Mouse (Mus musculus) CH12.LX (cell line): Measurements from ENCODE around the gene Stambpl1. TPM values are rescaled to one million over a fixed set of nuclear protein-coding genes. Genes with fewer than 3 reads are reported as not detected.

Experiments
- DNase-seq: peaks from one replicate; pipeline ENCODE4 v3.0.0-alpha.2; 2013; ENCODE audit errors: extremely low read depth
- H3K27ac ChIP-seq: 2 replicates; pipeline ENCODE4 v1.5.1; 2012; ENCODE audit warnings: low read depth, mild to moderate bottlenecking, control low read depth, moderate library complexity; ENCODE audit not compliant: insufficient read depth
- H3K27me3 ChIP-seq: replicated peaks from 2 replicates; pipeline ENCODE3; 2012; ENCODE audit warnings: inconsistent platforms
- H3K36me3 ChIP-seq, 2 experiments: replicated peaks in 1 of 2; 2 replicates each; pipeline versions ENCODE3 to v1.6.1; 2012; ENCODE audit warnings: inconsistent platforms in 1 of 2, low read length in 1 of 2, mild to moderate bottlenecking in 1 of 2, mixed read lengths in 1 of 2, moderate library complexity in 1 of 2; ENCODE audit not compliant: control insufficient read depth in 1 of 2, insufficient read depth in 1 of 2
- H3K4me1 ChIP-seq, 2 experiments: 2 replicates each; pipeline ENCODE4 v1.6.1; 2012; ENCODE audit warnings: inconsistent platforms in 1 of 2, moderate library complexity in 1 of 2; ENCODE audit not compliant: insufficient read depth in 2 of 2, control insufficient read depth in 1 of 2
- H3K4me2 ChIP-seq: 2 replicates; pipeline ENCODE4 v1.6.1; 2012; ENCODE audit warnings: low read depth, mild to moderate bottlenecking, control low read depth; ENCODE audit not compliant: poor library complexity, insufficient read depth, severe bottlenecking
- H3K4me3 ChIP-seq, 3 experiments: fragments of 150-350 bp in 1 of 3; sonication (generic) in 1 of 3; replicated peaks in 1 of 3; 2 replicates each; pipeline versions ENCODE3 to v1.5.1; 2011 to 2012; ENCODE audit warnings: low read depth in 2 of 3, low read length in 2 of 3, mild to moderate bottlenecking in 2 of 3, moderate library complexity in 2 of 3, control low read depth in 1 of 3, improper control_type of control experiment in 1 of 3, inconsistent platforms in 1 of 3, mixed read lengths in 1 of 3; ENCODE audit not compliant: poor library complexity in 1 of 3
- H3K79me2 ChIP-seq: replicated peaks from 2 replicates; pipeline ENCODE4 v1.6.1; 2012; ENCODE audit warnings: mild to moderate bottlenecking, moderate library complexity; ENCODE audit not compliant: control insufficient read depth, poor library complexity, insufficient read depth, severe bottlenecking; ENCODE audit errors: extremely low read depth
- H3K9ac ChIP-seq: 2 replicates; pipeline ENCODE4 v1.6.1; 2012; ENCODE audit warnings: low read depth, mild to moderate bottlenecking, control low read depth, moderate library complexity; ENCODE audit not compliant: insufficient read depth
- H3K9me3 ChIP-seq: replicated peaks from 2 replicates; pipeline ENCODE3; 2012; ENCODE audit warnings: low read length, inconsistent platforms, mixed read lengths
- ELF1 ChIP-seq: IDR thresholded peaks from 2 replicates; pipeline ENCODE4 v1.6.1; 2014; ENCODE audit warnings: low read depth, mild to moderate bottlenecking, inconsistent platforms, low read length, improper control_type of control experiment
- ETS1 ChIP-seq: conservative IDR thresholded peaks from 2 replicates; pipeline ENCODE4 v1.6.1; 2012; ENCODE audit warnings: low read depth, mild to moderate bottlenecking, inconsistent platforms, low read length, improper control_type of control experiment, moderate library complexity
- HCFC1 ChIP-seq: IDR thresholded peaks from 2 replicates; pipeline ENCODE4 v1.6.1; 2012; ENCODE audit warnings: low read depth, mild to moderate bottlenecking, inconsistent platforms, low read length, improper control_type of control experiment
- JUND ChIP-seq: conservative IDR thresholded peaks from 2 replicates; pipeline ENCODE4 v1.6.1; 2011; ENCODE audit warnings: low read depth, low read length, improper control_type of control experiment
- MAZ ChIP-seq: IDR thresholded peaks from 2 replicates; pipeline ENCODE4 v1.6.1; 2012; ENCODE audit warnings: low read depth, mild to moderate bottlenecking, inconsistent platforms, low read length, improper control_type of control experiment, moderate library complexity
- RAD21 ChIP-seq: IDR thresholded peaks from 2 replicates; pipeline ENCODE4 v1.6.1; 2011; ENCODE audit warnings: low read depth, mild to moderate bottlenecking, low read length, improper control_type of control experiment, moderate library complexity
- RCOR1 ChIP-seq: conservative IDR thresholded peaks from 2 replicates; pipeline ENCODE4 v1.6.1; 2012; ENCODE audit warnings: low read depth, mild to moderate bottlenecking, inconsistent platforms, low read length, improper control_type of control experiment
- SIN3A ChIP-seq: IDR thresholded peaks from 2 replicates; pipeline ENCODE4 v1.6.1; 2012; ENCODE audit warnings: low read length, improper control_type of control experiment, inconsistent platforms
- TCF12 ChIP-seq: IDR thresholded peaks from 2 replicates; pipeline ENCODE4 v1.6.1; 2014; ENCODE audit warnings: low read depth, mild to moderate bottlenecking, inconsistent platforms, low read length, improper control_type of control experiment
- UBTF ChIP-seq: IDR thresholded peaks from 2 replicates; pipeline ENCODE4 v1.6.1; 2012; ENCODE audit warnings: low read depth, mild to moderate bottlenecking, inconsistent platforms, low read length, improper control_type of control experiment, moderate library complexity
- ZC3H11A ChIP-seq: IDR thresholded peaks from 2 replicates; pipeline ENCODE4 v1.6.1; 2012; ENCODE audit warnings: low read depth, mild to moderate bottlenecking, inconsistent platforms, low read length, improper control_type of control experiment
- dilution Hi-C: fragments of 300-500 bp; cut with MboI; formaldehyde crosslinking; loops from 2 replicates; pipeline ENCODE4 v1.14.3; 2020; ENCODE audit warnings: low sequenced_read_pairs; ENCODE audit not compliant: extremely low pct_unique_long_range_greater_than_20kb, extremely low pct_ligation_motif_present
- in situ Hi-C: fragments of 300-500 bp; cut with MboI; formaldehyde crosslinking; loops from 3 replicates; pipeline ENCODE4 v1.14.3; 2019; ENCODE audit warnings: low sequenced_read_pairs, low pct_ligation_motif_present, low pct_unique_long_range_greater_than_20kb, mixed read lengths
- polyA plus RNA-seq: library from polyadenylated mRNA; unstranded; fragments of >175 nt; gene quantifications from 2 replicates; pipeline ENCODE4 v1.2.1, GENCODE M21; 2012; ENCODE audit warnings: low read depth; ENCODE audit not compliant: insufficient read length
- total RNA-seq, 2 experiments: library from RNA; depleted of rRNA; stranded (reverse); fragments of 300-350 nt in 1 of 2; fragments of >200 nt in 1 of 2; gene quantifications; 2 replicates each; pipeline ENCODE4 v1.2.3; 2012 to 2014

Stambpl1 gene
- total and polyA plus RNA-seq, 3 experiments: 29.7 to 48.2 (median 40.6) TPM

GRCm38 (mm10) chr19:34233944-34234343, 41.9 kb downstream of the Stambpl1 start:
- Histone ChIP-seq H3K36me3 (peaks cover 51 to 92% of the 10 kb centered on the region in 2 experiments), H3K4me2 (no peak overlapping the region), H3K4me1 (no peaks in the 10 kb centered on the region), H3K79me2 (no peaks in the 10 kb centered on the region), H3K4me3 (no peak overlapping the region), H3K27ac (no peak overlapping the region), H3K27me3 (no peaks in the 10 kb centered on the region), H3K9me3 (no peaks in the 10 kb centered on the region), H3K9ac (no peak overlapping the region)
- in situ Hi-C loops (no loop called here), dilution Hi-C loops (no loop called here)
- TF ChIP-seq RAD21 (no peak), UBTF (no peak), JUND (no peak), HCFC1 (no peak)
- no peak for DNase-seq

- no peaks in the 10 kb centered on the region for H3K4me1 ChIP-seq
- no peak overlapping the region for H3K4me3 ChIP-seq
- H3K27me3 ChIP-seq: no peaks in the 10 kb centered on the region
- H3K4me2 ChIP-seq: no peak overlapping the region
- dilution Hi-C loops: no loop called here
- in situ Hi-C loops: no loop called here
- H3K9ac ChIP-seq: no peak overlapping the region
- no peak for DNase-seq
- no peaks in the 10 kb centered on the region for H3K9me3 ChIP-seq
- H3K79me2 ChIP-seq: no peaks in the 10 kb centered on the region
- peaks cover 56 to 91% of the 10 kb centered on the region in 2 experiments for H3K36me3 ChIP-seq
- H3K27ac ChIP-seq: no peak overlapping the region
- TF ChIP-seq ZC3H11A (no peak), ETS1 (no peak), TCF12 (no peak), ELF1 (no peak), RCOR1 (no peak)
Observed at GRCm38 (mm10) chr19:34236049-34236448, 44.0 kb downstream of the Stambpl1 start.

DNA sequence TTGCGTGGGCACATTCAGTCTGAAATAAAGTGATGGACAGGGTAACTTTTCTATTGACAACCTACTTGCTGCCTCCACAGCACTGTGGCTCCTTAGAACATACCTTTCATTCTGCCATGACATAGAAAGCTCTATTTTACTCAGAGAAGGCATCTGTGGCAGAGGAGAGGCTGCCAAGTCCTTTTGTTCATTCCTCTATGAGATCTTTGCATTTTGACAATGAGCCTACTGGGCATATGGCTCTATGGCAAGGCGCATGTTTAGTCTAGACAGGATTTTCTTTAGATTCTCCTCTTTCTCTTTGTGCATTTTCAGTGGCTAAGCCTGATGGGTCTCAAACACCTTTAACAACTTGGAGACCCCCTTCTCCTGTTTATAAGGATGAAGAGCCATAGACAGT, 45.7 kb downstream of the Stambpl1 start:
- Histone ChIP-seq H3K79me2 (no peaks in the 10 kb centered on the region), H3K9ac (no peak overlapping the region), H3K9me3 (no peaks in the 10 kb centered on the region), H3K4me2 (no peak overlapping the region), H3K4me3 (no peak overlapping the region), H3K36me3 (peaks cover 56 to 93% of the 10 kb centered on the region in 2 experiments), H3K27ac (peak overlapping the region; percentile 47; the same call in 1 of the 2 replicates), H3K4me1 (no peaks in the 10 kb centered on the region), H3K27me3 (no peaks in the 10 kb centered on the region)
- TF ChIP-seq SIN3A: no peak
- TF ChIP-seq MAZ: no peak
- no peak for TF ChIP-seq RAD21
- dilution Hi-C loops (no loop called here), in situ Hi-C loops (no loop called here)
- DNase-seq: no peak
